Mouse (Mus musculus) lung, postnatal 14 days (tissue): ENCODE measurements at regions not wholly inside any gene's neighbourhood (a gene's known extent, or its start where the extent isn't known, plus 50 kb on each side); places are given as distances from the start of the nearest gene placed in this dataset.

Source experiments
- DNase-seq: peaks from one replicate; pipeline ENCODE4 v3.0.0; 2021

DNA sequence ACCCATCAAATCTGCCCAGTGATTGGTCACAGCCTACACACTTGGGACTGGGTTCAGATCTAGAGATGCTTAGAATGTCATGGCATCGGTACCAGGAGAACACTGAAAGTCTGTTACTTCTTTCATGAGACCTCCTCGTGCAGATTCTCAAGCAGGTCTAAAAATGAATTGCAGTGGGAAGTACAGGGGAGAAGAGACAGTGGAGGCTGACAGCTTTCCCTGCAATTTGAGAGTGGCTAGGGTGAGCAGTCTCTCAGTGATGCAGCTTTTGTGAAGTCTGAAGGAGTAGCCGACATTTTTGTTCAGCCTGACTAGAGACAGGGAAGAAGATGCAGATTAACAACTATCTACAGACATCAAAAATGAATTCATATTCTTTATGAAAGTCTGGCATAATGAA lies 112.5 kb downstream of the Fam198b start:
- DNase-seq: no peak

- no peak for DNase-seq
Observed at GRCm38 (mm10) chr3:80002335-80002734, 118.0 kb downstream of the Fam198b start.

- no peak for DNase-seq
Observed at GRCm38 (mm10) chr3:80003300-80004090, 119.2 kb downstream of the Fam198b start.

GRCm38 (mm10) chr3:80004556-80004955 lies 120.2 kb downstream of the Fam198b start:
- DNase-seq: no peak

DNA sequence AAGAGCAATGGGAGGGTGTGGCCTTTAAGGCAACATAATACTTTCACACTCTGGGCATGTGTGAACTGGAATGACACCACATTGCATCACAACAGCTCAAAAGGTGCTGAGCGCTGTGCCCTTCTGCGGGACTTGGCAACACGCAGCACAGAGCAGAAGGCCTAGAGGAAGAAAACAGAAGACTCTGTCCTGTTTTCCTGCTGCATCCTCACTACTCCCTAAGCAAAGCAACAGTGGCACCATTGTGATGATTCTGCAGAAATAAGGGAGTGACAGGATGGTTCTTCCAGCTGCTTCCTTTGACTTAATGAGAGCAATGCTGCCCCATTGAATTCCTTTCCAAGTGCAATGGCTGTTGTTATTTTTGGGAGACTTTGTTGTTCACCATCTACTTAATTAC lies 120.6 kb downstream of the Fam198b start:
- no peak for DNase-seq

- DNase-seq: no peak
Observed at GRCm38 (mm10) chr3:80005371-80005770, 121.0 kb downstream of the Fam198b start.

- no peak for DNase-seq
Observed at GRCm38 (mm10) chr3:80006263-80006662, 121.9 kb downstream of the Fam198b start.

DNA sequence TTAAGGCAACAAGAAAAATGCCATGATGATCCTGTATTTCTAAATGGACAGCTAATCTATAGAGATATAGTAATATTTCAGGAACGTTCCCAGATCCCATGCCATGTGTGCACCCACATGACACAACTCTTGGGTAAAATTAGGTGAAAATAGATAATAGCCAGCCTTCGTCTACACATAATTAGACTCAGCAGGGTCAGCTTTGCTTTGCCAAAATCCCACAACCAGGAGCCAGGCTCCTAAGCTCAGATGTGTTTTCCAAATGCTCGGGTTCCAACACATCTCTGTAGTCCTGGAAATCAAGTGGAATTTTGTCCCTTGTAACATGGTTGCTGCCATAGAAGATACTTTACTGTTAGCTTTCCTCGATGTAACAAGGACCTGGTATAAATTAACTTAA lies 122.7 kb downstream of the Fam198b start:
- no peak for DNase-seq

GRCm38 (mm10) chr3:80009275-80009674 lies 124.9 kb downstream of the Fam198b start:
- DNase-seq: no peak

- DNase-seq: no peak
Observed at GRCm38 (mm10) chr3:80025795-80026194, 141.5 kb downstream of the Fam198b start.

DNA sequence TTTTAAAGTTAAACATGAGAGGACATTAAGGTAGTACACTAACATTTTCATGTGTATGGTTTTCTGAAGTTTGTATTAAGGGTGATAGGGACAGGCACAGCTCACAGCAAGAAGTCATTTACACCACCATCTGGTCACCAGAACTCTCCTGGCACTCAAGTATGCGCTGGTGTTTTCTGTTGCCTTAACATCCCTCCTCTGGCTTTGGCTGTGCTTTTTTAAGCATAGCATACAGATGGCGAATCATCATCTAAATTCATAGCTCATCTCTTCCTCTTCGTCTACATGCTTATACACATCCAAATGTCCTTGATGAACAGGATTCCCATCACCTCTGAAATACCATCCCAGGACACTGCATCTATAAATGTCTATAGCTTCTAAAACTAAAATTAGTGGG lies 148.7 kb downstream of the Fam198b start:
- DNase-seq: no peak

DNA sequence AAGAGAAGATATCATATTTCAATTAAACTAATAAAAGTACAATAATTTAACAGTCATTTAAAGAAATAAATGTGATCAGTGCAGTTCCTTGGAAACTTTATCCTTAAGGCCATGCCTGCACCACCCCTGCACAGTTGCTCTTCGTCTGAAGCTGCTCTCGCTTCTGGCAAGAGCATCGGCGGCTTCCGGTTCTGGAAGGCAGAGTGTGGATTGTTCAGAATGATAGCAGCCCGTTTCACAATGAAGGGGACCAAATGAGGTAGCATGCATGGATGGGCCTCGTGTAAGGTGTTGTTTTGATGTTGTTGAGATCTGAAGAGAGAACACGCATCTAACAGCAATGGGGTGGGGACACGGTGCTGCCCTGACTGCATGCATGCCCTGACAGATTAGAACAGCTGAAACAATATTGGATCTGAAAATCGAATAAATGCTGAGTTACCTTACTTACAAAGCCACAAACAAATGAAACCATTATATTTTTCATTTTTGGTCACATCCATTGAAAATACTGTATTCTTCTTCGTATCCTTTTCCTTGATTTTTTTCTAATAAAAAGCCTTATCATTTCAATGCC lies 154.3 kb downstream of the Fam198b start:
- DNase-seq: peak; percentile 22

DNA sequence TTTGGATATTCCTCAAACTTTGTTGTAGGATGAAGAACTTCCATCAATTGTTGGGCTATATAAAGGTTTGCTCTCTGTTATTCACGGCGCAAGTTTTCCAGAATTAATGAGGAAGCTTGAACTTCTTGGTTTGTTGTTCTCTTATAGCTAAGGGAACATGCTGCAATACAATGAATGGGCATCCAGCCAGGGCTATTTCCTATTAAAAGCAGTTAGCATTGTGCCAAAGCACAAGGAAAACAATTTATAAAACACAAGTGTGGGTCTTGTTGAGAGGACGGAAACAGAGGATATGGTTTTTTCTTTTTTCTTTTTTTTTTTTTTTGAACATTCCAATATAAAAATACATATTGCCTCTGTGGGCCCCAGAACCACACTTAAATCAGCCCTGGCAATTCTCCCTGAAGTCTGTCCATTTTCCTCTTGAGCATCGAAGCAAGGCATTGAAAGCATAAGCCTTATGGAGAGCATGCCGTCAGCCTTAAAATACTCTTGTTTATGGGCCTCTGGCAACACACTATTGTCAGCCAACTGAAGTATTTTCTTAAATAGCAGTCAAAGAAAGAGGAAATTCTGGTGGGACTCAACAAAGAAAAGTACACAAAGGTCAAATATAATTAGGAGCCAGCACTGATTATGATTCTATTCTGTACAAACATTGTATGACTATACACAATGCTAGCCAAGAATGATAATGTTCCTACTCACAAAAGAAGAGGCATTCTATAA lies 158.6 kb downstream of the Fam198b start:
- DNase-seq: peak; percentile 82

DNA sequence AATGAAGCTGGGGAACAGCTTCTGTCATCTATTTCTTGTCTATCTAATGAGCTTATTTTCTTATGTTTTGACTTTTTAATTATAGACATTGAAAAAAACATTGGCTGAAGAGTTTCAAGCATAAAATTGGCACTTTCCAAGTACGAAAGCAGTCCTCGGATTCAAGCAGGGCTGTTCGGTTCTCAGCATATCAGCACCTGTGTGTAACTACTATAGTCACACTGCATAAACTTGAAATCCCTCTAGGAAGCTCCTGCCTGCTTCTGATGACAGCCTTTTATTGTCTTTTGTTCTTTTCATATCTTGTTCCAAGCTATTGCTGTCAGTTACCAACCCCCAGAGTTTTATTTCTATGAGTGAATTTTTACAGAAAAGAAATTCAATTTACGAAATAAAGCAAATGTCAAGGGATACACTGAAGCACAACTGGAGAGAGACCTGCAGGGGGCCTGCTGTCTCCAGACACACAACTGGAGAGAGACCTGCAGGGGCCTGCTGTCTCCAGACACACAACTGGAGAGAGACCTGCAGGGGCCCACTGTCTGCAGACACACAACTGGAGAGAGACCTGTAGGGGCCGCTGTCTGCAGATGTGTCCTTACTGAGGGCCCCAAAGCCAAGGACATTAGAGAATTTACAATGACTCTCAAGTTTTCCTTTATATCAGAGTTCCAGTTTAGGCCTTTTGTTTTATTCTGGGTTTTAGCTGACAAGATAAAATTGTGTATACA lies 165.3 kb downstream of the Fam198b start:
- DNase-seq: no peak

- no peak for DNase-seq
Observed at GRCm38 (mm10) chr3:80050920-80051319, 166.6 kb downstream of the Fam198b start.

GRCm38 (mm10) chr3:80051963-80052362 lies 167.6 kb downstream of the Fam198b start:
- DNase-seq: peak; percentile 33

DNA sequence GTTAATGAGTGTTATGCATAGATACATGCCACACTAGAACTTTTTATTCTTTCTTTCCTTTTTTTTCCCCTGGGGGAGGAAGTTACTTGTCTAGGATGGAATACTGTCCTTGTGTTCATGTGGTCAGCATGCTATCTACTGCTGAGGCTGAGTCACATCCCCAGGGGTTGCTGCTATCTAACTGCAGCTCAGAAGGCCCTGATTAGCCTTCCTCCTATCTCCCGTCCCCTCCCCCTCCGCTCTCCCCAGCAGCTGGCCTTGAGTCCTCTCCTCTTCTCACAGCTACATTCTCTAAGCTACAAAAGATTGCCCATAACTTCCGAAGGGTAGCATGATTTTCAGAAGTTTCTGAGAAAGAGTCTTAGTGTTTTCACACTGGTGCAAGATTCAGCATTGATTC lies 168.5 kb downstream of the Fam198b start:
- DNase-seq: no peak

GRCm38 (mm10) chr3:80053435-80053834 lies 169.1 kb downstream of the Fam198b start:
- DNase-seq: no peak

- DNase-seq: no peak
Observed at GRCm38 (mm10) chr3:80056636-80057350, 172.5 kb downstream of the Fam198b start.

DNA sequence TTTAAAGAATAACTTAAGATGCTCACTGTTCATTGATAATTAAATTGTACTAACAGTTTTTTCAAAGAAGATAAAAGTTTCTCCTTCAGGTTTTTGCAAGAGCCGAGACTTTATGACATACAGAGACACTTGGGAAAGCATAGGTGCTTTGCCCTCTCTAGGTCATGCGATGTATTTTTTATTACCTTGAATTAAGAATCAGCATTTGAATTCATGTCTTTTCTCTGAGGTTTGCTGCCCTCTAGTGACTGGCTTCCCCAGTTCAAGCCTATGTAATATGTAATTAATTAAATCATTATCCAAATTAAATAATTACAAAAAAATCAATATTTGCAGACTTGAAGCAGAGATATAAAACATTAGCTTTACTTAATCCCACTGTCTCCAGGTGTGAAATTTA lies 174.4 kb downstream of the Fam198b start:
- peak; percentile 82 for DNase-seq

DNA sequence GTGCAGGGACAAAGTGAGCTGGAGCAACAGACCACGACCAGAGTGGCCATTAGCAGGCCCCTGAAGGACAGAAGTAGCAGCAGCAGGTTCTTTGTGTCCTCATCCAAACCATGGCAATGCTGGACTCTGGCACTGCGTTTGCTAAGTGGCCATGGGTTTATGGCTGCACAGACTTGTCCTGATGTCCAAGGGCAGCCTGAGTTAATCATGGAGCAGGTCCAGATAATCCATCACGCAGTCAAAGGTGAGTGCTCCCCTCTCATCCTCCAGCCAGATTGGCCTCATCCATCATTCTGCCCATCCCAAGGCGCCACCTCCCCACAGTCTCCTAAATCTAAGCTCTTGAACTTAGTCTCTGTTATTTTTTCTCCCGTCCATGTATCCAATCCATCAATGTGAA lies 186.4 kb downstream of the Fam198b start:
- no peak for DNase-seq

- peak; percentile 69 for DNase-seq
Observed at GRCm38 (mm10) chr3:80079801-80080418, 195.6 kb downstream of the Fam198b start.
